Mouse (Mus musculus): ENCODE measurements around the gene Tmem178b.

Gene Tmem178b

GRCm38 (mm10) chr6:39872901-39873591 lies at the start of gene Tmem178b:
Gene Tmem178b (plus strand): TSS chr6:39873271.
- DNase-seq (ENCODE audit: low spot score) = no peak

GRCm38 (mm10) chr6:39828736-39829135 lies 44.3 kb upstream of the Tmem178b start:
- DNase-seq (ENCODE audit: low spot score) = no peak

GRCm38 (mm10) chr6:39843698-39844342 lies 29.3 kb upstream of the Tmem178b start:
- no peak for DNase-seq (ENCODE audit: low spot score)

DNA sequence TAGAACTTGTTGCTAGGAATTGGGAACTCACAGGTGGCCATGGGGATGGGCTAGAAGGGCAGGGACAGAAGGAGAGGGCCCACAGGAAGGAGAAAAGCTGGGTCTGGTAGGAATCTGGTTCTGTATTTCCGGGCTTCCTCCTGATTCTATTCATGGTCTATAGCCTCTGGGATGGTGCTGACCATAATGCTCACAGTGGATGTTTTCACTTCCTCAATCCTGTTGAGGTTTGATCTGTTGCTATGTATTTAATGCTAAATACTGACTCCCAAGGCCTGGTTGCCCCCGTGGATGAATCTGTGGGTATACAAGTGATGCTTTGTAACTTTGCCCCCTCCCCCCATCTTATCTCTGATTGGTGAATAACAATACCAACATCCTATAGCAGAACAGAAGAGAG lies 25.5 kb upstream of the Tmem178b start:
- no peak for DNase-seq (ENCODE audit: low spot score)

DNA sequence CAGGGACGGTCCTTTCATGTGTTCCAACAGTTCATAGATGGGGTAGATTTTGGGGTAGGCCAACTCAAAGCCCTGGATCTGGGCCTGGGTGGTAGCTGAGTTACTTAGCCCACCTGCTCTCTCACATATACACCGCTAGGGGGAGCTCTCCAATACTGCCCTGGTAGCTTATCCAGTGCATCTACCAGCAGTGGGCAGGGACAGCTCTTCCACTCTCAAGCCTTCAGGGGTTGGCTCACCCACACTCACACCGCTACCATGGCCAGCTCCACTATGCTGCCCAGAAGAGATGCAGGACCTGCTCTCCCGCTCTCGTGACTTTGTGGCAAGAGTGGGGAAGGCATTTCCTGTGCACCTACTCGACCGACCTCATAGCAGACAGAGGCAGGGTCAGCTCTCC lies 24.3 kb upstream of the Tmem178b start:
- no peak for DNase-seq (ENCODE audit: low spot score)

DNA sequence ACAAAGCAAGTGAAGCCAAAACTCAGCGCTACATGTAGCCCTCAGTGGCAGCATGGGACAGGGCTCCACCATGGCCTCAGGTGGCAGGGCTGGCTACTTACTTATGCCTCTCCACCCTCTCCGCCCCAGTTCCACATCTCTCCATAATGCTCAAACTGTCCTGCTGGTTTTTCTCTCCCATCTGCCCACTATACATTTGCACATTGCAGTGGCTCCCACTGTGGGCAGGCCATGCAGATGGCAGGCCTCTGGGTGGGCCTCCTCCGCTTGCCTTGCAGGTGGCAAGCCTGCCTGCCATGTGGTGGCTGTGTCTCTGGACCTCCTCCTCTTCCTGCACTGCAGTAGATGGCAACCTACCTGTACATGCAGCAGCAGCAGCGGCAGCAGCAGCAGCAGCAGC lies 23.4 kb upstream of the Tmem178b start:
- no peak for DNase-seq (ENCODE audit: low spot score)

DNA sequence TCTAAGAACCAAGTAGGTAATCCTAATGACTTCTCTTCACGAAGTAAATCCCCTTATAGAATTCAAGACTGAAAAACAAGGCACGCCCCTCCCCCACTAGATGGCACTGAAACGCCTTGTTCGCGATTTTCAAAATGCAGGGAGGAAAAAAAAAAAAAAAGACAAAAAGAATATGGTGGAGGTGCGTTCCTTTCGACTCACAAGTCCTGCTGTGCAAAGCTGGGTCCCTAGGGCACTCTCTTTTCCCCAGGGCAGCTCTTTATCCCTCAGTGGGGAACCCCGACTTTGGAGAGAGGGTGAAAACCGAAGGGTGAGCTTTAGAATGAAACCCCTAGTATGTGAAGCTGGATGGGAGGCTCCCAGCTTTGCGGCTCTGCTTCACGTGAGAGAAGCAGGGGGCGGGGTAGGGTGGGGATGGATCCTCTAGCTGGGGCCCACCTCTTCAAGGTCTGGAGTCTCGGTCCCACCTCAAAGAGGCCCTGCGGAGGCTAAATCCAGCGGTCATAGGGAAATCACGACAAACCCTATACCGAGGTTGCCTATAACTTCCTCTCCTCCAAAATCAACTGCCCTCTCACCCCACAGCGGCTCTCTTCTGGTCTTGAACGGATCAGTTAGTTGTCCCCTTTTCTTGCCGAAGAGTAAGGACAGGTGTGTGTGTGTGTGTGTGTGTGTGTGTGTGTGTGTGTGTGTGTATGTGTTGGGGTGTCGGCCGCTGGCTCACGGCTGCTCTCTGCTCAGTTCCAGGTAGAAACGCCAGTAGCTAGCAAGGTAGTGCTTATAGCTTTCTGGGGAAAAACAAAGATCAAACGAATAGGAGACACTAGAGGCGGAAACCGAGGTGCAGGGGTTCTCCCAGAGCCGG lies 2.6 kb upstream of the Tmem178b start:
- DNase-seq (ENCODE audit: low spot score) = no peak

DNA sequence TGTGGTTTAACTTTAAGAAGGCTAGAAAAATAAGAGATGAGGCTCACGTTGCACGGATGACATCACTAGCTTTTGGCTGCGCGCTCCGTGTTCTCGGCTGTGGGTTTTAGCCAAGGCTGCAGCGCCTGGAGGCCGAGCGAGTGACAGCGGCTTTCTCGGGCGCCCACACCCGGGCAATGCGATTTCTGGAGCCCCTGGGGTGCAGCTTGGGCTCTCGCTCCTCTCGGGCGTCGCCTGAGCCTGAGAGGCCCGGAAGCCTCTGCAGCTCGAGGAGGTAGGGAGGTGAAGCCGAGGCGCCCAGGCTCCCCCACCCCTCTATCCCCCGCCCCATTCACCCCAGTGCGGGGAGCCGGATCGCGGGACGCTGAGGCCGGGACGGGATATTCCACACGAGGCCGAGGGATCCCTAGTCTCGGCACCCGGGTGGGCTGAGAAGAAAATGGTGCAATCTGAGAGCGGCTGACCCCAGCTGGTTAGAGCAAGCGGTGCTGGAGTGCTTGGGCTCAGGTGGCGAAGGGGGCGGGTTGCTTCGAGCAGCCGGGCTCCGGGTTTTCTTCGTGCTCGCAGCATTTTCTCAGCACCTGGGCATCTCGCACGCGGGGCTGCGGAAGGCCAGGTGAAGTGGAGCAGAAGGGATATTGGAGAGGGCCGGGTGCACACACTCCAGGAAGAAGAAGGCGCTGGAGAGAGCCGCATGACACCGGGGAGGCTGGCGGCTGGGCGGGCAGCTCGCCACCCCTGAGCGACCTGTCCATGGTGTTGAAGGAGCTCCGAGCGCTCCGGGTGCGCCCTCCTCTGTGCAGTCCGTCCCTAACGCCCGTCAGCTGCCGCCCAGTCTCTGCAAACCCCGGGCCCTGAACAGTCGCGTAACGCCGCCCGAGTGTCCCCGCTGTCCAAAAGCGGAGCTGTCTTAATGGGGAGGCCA lies 1.4 kb upstream of the Tmem178b start:
- no peak for DNase-seq (ENCODE audit: low spot score)

DNA sequence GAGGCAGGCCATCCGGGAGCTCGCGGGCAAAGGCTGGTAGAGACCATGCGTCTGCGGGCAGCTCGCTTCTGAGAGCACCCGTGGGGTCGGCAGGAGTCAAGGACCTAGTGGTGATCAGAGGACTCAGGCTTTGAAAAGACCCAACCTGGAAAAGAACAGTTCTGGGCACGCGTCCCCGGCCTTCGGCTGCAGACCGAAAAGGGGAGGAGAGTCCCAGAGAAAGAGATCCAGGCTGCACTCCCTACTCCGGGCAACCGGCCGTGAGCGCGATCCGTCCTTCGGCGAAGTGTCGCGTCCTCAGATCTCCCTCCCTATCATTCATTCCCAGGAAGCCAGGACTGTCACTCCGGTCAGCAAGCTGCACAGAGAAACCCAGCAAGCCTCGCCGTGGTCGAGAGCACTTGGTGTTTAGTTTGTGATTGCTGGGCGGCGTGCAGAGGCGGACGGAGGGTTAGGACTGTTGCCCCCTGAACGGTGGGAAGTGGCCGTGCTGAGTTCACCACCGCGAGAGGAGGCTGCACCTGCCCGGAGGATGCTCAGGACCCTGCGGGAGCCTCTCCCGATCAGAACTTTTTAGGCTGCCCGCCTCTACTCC lies 668 bp upstream of the Tmem178b start:
- no peak for DNase-seq (ENCODE audit: low spot score)

- DNase-seq (ENCODE audit: low spot score) = no peak
Observed at GRCm38 (mm10) chr6:39875186-39875585, 2.1 kb downstream of the Tmem178b start.

DNA sequence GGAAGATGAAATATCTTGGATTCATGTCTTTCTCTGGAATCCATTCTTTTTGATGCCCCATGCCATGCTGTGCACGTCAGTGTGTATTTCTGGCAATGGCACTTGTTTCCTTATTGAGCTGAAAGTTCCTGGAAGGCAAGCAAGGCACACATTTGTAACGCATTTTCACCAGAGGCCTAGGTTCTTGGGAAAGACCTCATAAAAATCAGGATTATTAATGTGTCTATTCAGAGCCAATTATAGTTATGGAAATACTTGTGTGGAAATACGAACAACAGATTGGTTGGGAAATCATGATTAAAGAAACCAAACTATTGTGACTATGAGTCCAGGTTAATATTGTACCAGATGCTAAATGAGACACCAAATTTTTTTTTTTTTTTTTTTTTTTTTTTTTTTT lies 3.4 kb downstream of the Tmem178b start:
- no peak for DNase-seq (ENCODE audit: low spot score)

DNA sequence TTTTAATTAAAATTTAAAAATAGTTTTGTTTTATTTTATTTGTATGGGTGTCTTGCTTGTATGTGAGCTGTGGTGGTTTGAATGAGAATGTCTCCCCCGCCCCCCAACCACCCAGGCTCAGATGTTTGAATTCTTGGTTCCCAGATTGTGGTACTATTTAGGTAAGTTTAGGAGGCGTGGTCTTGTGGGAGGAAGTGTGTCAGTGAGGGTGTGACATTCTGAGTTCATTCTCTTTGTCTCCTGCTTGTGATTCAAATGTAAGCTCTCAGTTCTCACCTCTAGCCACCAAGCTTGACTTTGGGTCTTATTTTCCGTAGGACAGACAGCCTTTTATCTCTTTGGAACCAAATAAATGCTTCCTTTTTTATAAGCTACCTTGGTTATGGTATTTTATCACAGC lies 17.7 kb downstream of the Tmem178b start:
- no peak for DNase-seq (ENCODE audit: low spot score)

GRCm38 (mm10) chr6:39896500-39896899 lies 23.4 kb downstream of the Tmem178b start:
- no peak for DNase-seq (ENCODE audit: low spot score)

DNA sequence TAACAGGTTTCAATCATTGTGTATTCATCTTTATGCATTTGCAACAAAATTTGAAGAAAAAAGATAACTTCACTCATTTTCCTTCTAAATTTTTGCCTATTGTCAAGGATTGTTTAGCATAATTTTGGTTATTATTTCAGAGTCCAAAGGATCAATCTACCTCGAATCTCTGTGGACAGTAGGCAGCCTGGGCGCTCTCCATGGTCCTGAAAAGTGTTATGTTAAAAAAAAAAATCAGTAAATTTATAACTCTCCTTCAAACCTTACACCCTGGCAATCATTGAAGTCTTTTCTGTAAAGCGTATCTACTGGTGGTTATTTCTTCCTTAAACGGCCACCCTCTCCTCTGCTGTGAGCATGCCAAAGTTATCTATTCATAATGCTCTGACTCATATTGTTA lies 26.2 kb downstream of the Tmem178b start:
- DNase-seq (ENCODE audit: low spot score) = peak; percentile 1

GRCm38 (mm10) chr6:39903220-39903773 lies 30.2 kb downstream of the Tmem178b start:
- no peak for DNase-seq (ENCODE audit: low spot score)

DNA sequence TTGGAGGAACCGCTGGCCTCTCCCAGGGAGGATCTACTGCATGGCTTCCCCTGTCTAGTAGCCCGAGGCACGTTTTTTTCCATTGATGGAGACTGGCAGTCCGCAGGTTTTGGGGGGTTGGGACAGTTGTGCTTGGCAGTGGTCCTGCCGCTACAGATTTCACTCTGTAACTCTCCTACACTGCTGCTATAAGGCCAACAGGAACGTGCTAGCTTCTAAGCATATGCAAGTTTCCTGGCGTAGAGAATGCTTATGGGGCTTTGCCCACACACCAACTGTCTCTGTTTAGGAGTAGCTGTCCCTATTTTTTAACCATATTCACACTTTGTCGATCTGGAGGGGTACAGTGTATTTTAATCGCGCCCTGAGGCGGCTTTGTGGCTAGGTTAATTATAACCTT lies 30.8 kb downstream of the Tmem178b start:
- DNase-seq (ENCODE audit: low spot score) = no peak

DNA sequence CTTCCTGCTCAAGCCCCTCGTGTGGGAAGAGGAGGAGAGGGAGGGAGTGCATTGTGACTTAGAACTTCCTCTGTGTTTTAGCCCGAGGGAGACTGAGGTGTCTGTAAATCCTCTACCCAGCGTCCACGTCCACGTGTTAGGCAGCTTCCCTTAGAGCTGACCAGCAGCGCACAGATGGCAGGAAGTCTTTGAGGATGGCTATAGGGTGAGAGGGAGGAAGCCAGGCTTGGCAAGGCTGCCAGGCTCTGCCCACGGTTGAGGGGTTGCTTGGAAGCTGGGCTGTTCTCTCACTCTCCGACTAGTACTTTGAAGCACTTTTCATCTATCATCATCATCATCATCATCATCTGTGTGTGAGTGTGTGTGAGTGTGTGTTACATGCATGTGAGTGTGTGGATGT lies 41.9 kb downstream of the Tmem178b start:
- DNase-seq (ENCODE audit: low spot score) = no peak

GRCm38 (mm10) chr6:39915636-39916281 lies 42.7 kb downstream of the Tmem178b start:
- DNase-seq (ENCODE audit: low spot score) = no peak

- no peak for DNase-seq (ENCODE audit: low spot score)
Observed at GRCm38 (mm10) chr6:39916514-39916913, 43.4 kb downstream of the Tmem178b start.

- DNase-seq (ENCODE audit: low spot score) = no peak
Observed at GRCm38 (mm10) chr6:39917242-39917641, 44.2 kb downstream of the Tmem178b start.

DNA sequence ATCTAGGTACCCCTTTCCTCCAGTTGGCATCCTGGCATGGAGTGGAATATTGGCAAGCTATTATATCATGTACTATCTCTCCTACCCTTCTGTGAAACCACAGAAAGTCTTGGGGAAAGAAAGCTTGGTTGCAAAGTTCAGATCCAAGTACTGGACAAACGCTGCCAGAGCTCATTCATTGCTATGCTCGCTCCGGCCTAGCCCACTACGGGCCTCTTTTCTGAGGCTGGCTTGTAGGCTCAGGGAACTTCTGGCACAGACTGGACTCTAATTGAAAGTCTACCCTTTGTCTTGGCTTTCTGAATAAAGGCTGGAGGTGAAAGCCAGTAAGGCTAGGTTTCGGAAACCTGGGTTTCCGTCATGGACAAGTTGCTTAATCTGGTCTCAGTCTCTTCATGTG lies 44.7 kb downstream of the Tmem178b start:
- no peak for DNase-seq (ENCODE audit: low spot score)
